11 mouse cellular contexts compared by ENCODE assay signal in genomic region chr9:105214434-105214833, GRCm38 (mm10).
DNase-seq lines count a peak whose midpoint lies in the region; ATAC-seq and TF ChIP-seq lines count a peak whose summit lies in the region.
"Had no signal": no experiment of that assay in that cellular context is flagged by ENCODE, and none has a peak within 500 bp of the region (broad histone marks: within the 10 kb centered on the region; RNA-seq: fewer than 3 reads in every experiment).

No protein-coding gene starts in this region.

- peak in 1 of 2 experiments; percentile 55; a peak in 2 of 4 replicates for TF ChIP-seq CTCF in CH12.LX (conservative IDR thresholded peaks at IDR 0.05 in 1 of 2, IDR thresholded peaks at IDR 0.05 in 1 of 2; ENCODE audit: low read depth in 2 of 2, low read length in 2 of 2)

- no peak overlapping the region for H3K4me2 ChIP-seq in forebrain, embryonic 11.5 days (ENCODE audit: low read depth, low read length, severe bottlenecking)
- no peak overlapping the region for H3K4me2 ChIP-seq in forebrain, embryonic 12.5 days
- H3K4me2 ChIP-seq in CH12.LX (ENCODE audit: insufficient read depth, low read depth, poor library complexity, severe bottlenecking) = no peak overlapping the region

- TF ChIP-seq EP300 in CH12.LX (IDR thresholded peaks at IDR 0.05; ENCODE audit: low read length) = no peak

- dilution Hi-C loops in CH12.LX (cut with MboI; ENCODE audit: extremely low pct_ligation_motif_present, extremely low pct_unique_long_range_greater_than_20kb, low sequenced_read_pairs) = no loop called here

- H3K36me3 ChIP-seq in forebrain, embryonic 11.5 days (ENCODE audit: control insufficient read depth, insufficient read depth, low read length) = no peaks in the 10 kb centered on the region
- no peaks in the 10 kb centered on the region for H3K36me3 ChIP-seq in forebrain, embryonic 12.5 days (replicated peaks)
- no peaks in the 10 kb centered on the region for H3K36me3 ChIP-seq in CH12.LX (replicated peaks in 1 of 2; ENCODE audit: control insufficient read depth in 1 of 2, insufficient read depth in 1 of 2, low read length in 1 of 2)

- H3K79me2 ChIP-seq in CH12.LX (replicated peaks; ENCODE audit: control insufficient read depth, extremely low read depth, insufficient read depth, poor library complexity, severe bottlenecking) = no peaks in the 10 kb centered on the region

- no peak overlapping the region for H3K27ac ChIP-seq in forebrain, embryonic 11.5 days (ENCODE audit: low read depth, low read length)
- H3K27ac ChIP-seq in forebrain, embryonic 12.5 days = no peak overlapping the region
- no peak overlapping the region for H3K27ac ChIP-seq in CH12.LX (ENCODE audit: insufficient read depth, low read depth)

- no peak overlapping the region for H3K4me3 ChIP-seq in forebrain, embryonic 11.5 days (ENCODE audit: low read depth, low read length)
- no peak overlapping the region for H3K4me3 ChIP-seq in forebrain, embryonic 12.5 days (replicated peaks)
- H3K4me3 ChIP-seq in CH12.LX (replicated peaks in 1 of 3; ENCODE audit: low read depth in 2 of 3, low read length in 2 of 3, poor library complexity in 1 of 3) = no peak overlapping the region

- intact Hi-C loops in left cerebral cortex, postnatal 10 days (cut with DNase I) = no loop called here

- no peak for ATAC-seq in forebrain, embryonic 11.5 days (replicated peaks; ENCODE audit: low FRiP score)
- ATAC-seq in forebrain, embryonic 12.5 days (ENCODE audit: low FRiP score) = no peak

- WGBS in forebrain, embryonic 11.5 days = 57% methylated on average over 4 of the region's 4 CpGs
- 64% methylated on average over 4 of the region's 4 CpGs for WGBS in forebrain, embryonic 12.5 days

- peak; percentile 38 for TF ChIP-seq RAD21 in CH12.LX (IDR thresholded peaks at IDR 0.05; ENCODE audit: low read depth, low read length)

- H3K9me3 ChIP-seq in forebrain, embryonic 11.5 days (ENCODE audit: control insufficient read depth, low read length) = no peaks in the 10 kb centered on the region
- no peaks in the 10 kb centered on the region for H3K9me3 ChIP-seq in forebrain, embryonic 12.5 days
- H3K9me3 ChIP-seq in CH12.LX (replicated peaks; ENCODE audit: low read length) = peaks cover 4% of the 10 kb centered on the region

- peak; percentile 52 for DNase-seq in forebrain, embryonic 11.5 days (ENCODE audit: low spot score)
- DNase-seq in left cerebral cortex, adult 11 months (ENCODE audit: low spot score) = peak; percentile 30
- DNase-seq in left cerebral cortex, postnatal 10 days (ENCODE audit: extremely low spot score in 1 of 2, low spot score in 2 of 2) = no peak
- DNase-seq in CH12.LX (ENCODE audit: extremely low read depth) = peak; percentile 7
- peak; percentile 17 for DNase-seq in layer of hippocampus, adult 9-11 months
- no peak for DNase-seq in cerebellum, postnatal 25 days
- no peak for DNase-seq in embryo, embryonic 10 days (ENCODE audit: low spot score)
- DNase-seq: gastrocnemius, postnatal 14 days; lung, postnatal 36 days; thymus, postnatal 36 days had no signal

- in situ Hi-C loops in CH12.LX (cut with MboI; ENCODE audit: low pct_ligation_motif_present, low pct_unique_long_range_greater_than_20kb, low sequenced_read_pairs) = no loop called here

- no peaks in the 10 kb centered on the region for H3K4me1 ChIP-seq in forebrain, embryonic 11.5 days (replicated peaks; ENCODE audit: control insufficient read depth, insufficient read depth, low read length)
- no peaks in the 10 kb centered on the region for H3K4me1 ChIP-seq in forebrain, embryonic 12.5 days
- no peaks in the 10 kb centered on the region for H3K4me1 ChIP-seq in CH12.LX (ENCODE audit: control insufficient read depth in 1 of 2, insufficient read depth in 2 of 2)

- H3K27me3 ChIP-seq in forebrain, embryonic 11.5 days (ENCODE audit: control insufficient read depth, insufficient read depth, low read length) = no peaks in the 10 kb centered on the region
- no peaks in the 10 kb centered on the region for H3K27me3 ChIP-seq in forebrain, embryonic 12.5 days
- peaks cover 3% of the 10 kb centered on the region for H3K27me3 ChIP-seq in CH12.LX (replicated peaks)

- H3K9ac ChIP-seq in forebrain, embryonic 11.5 days (ENCODE audit: low read length) = no peak overlapping the region
- no peak overlapping the region for H3K9ac ChIP-seq in forebrain, embryonic 12.5 days
- no peak overlapping the region for H3K9ac ChIP-seq in CH12.LX (ENCODE audit: insufficient read depth, low read depth)

- no peak for TF ChIP-seq POLR2A in CH12.LX (IDR thresholded peaks at IDR 0.05; ENCODE audit: low read depth, low read length)

TF ChIP-seq in CH12.LX, 34 proteins besides CTCF, POLR2A, EP300 and RAD21:
- TF ChIP-seq SMC3 (IDR thresholded peaks at IDR 0.05; ENCODE audit: low read depth, low read length) (peak; percentile 26), UBTF (IDR thresholded peaks at IDR 0.05; ENCODE audit: low read depth, low read length) (no peak), BHLHE40 (IDR thresholded peaks at IDR 0.05; ENCODE audit: low read depth, low read length) (no peak), ZNF384 (IDR thresholded peaks at IDR 0.05; ENCODE audit: low read depth, low read length) (no peak), USF2 (conservative IDR thresholded peaks at IDR 0.05; ENCODE audit: low read depth, low read length) (no peak), SIN3A (IDR thresholded peaks at IDR 0.05; ENCODE audit: low read length) (no peak), NELFE (IDR thresholded peaks at IDR 0.05; ENCODE audit: low read depth, low read length) (no peak), ELF1 (IDR thresholded peaks at IDR 0.05; ENCODE audit: low read depth, low read length) (no peak)

Comparison
In these comparisons a context has a peak if more than half of its experiments do, and no peak if none do; other contexts are left out.
1. DNase-seq: peak in forebrain, embryonic 11.5 days (single experiment), left cerebral cortex, adult 11 months (single experiment), CH12.LX (single experiment) and layer of hippocampus, adult 9-11 months (single experiment); none in left cerebral cortex, postnatal 10 days (0 of 2), cerebellum, postnatal 25 days (0 of 2) and embryo, embryonic 10 days (single experiment).